Mouse (Mus musculus): ENCODE measurements around the gene Cemip. TPM values are rescaled to one million over a fixed set of nuclear protein-coding genes. Genes with fewer than 3 reads are reported as not detected.

Cemip gene
- total and polyA plus RNA-seq, 3 experiments, result under 0.01 TPM; not detected in 2

DNA sequence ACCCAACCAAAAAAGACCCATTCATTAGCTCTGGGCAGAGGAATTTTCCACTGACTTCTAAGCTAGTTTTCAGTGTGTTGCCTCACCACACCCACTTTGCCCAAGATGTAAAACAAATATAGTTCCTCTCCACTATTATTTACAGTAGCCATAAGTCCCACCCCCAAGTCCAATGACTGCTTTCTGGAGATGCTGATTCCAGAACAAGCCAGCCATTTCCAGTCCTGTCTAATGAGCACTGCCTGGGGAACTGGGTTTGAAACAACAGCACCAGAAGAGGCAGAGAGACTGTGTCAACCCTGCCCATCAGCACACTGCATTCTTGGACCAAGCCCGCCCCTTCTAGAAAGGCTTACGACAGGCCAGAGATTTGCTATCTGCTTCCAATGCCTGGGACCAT lies 103.7 kb downstream of the Cemip start:
- in situ Hi-C loops (cut with MboI; ENCODE audit: low pct_ligation_motif_present, low pct_unique_long_range_greater_than_20kb, low sequenced_read_pairs), result no loop called here
- no peak for DNase-seq (ENCODE audit: extremely low read depth)
- no peak for TF ChIP-seq HCFC1 (IDR thresholded peaks at IDR 0.05; ENCODE audit: low read depth, low read length)
- no peak for TF ChIP-seq PAX5 (IDR thresholded peaks at IDR 0.05; ENCODE audit: low read length)
- TF ChIP-seq ZMIZ1 (IDR thresholded peaks at IDR 0.05; ENCODE audit: low read depth, low read length), result no peak
- no peak for TF ChIP-seq USF2 (conservative IDR thresholded peaks at IDR 0.05; ENCODE audit: low read depth, low read length)
- TF ChIP-seq BHLHE40 (IDR thresholded peaks at IDR 0.05; ENCODE audit: low read depth, low read length), result no peak
- TF ChIP-seq UBTF (IDR thresholded peaks at IDR 0.05; ENCODE audit: low read depth, low read length), result no peak
- TF ChIP-seq CHD2 (IDR thresholded peaks at IDR 0.05; ENCODE audit: low read length), result no peak
- TF ChIP-seq EP300 (IDR thresholded peaks at IDR 0.05; ENCODE audit: low read length), result no peak
- no peak for TF ChIP-seq SMC3 (IDR thresholded peaks at IDR 0.05; ENCODE audit: low read depth, low read length)
- TF ChIP-seq ZC3H11A (IDR thresholded peaks at IDR 0.05; ENCODE audit: low read depth, low read length), result no peak
- no peak for TF ChIP-seq ETS1 (conservative IDR thresholded peaks at IDR 0.05; ENCODE audit: low read depth, low read length)
- TF ChIP-seq NELFE (IDR thresholded peaks at IDR 0.05; ENCODE audit: low read depth, low read length), result no peak
- no peak for TF ChIP-seq ELF1 (IDR thresholded peaks at IDR 0.05; ENCODE audit: low read depth, low read length)
- no peaks in the 10 kb centered on the region for H3K4me1 ChIP-seq (ENCODE audit: control insufficient read depth in 1 of 2, insufficient read depth in 2 of 2)
- no peaks in the 10 kb centered on the region for H3K9me3 ChIP-seq (replicated peaks; ENCODE audit: low read length)
- no peak overlapping the region for H3K9ac ChIP-seq (ENCODE audit: insufficient read depth, low read depth)
- H3K27ac ChIP-seq (ENCODE audit: insufficient read depth, low read depth), result no peak overlapping the region
- H3K27me3 ChIP-seq (replicated peaks), result peaks cover 42% of the 10 kb centered on the region
- dilution Hi-C loops (cut with MboI; ENCODE audit: extremely low pct_ligation_motif_present, extremely low pct_unique_long_range_greater_than_20kb, low sequenced_read_pairs), result no loop called here
- no peak overlapping the region for H3K4me2 ChIP-seq (ENCODE audit: insufficient read depth, low read depth, poor library complexity, severe bottlenecking)
- H3K36me3 ChIP-seq (replicated peaks in 1 of 2; ENCODE audit: control insufficient read depth in 1 of 2, insufficient read depth in 1 of 2, low read length in 1 of 2), result no peaks in the 10 kb centered on the region
- H3K79me2 ChIP-seq (replicated peaks; ENCODE audit: control insufficient read depth, extremely low read depth, insufficient read depth, poor library complexity, severe bottlenecking), result no peaks in the 10 kb centered on the region
- no peak overlapping the region for H3K4me3 ChIP-seq (replicated peaks in 1 of 3; ENCODE audit: low read depth in 2 of 3, low read length in 2 of 3, poor library complexity in 1 of 3)

DNA sequence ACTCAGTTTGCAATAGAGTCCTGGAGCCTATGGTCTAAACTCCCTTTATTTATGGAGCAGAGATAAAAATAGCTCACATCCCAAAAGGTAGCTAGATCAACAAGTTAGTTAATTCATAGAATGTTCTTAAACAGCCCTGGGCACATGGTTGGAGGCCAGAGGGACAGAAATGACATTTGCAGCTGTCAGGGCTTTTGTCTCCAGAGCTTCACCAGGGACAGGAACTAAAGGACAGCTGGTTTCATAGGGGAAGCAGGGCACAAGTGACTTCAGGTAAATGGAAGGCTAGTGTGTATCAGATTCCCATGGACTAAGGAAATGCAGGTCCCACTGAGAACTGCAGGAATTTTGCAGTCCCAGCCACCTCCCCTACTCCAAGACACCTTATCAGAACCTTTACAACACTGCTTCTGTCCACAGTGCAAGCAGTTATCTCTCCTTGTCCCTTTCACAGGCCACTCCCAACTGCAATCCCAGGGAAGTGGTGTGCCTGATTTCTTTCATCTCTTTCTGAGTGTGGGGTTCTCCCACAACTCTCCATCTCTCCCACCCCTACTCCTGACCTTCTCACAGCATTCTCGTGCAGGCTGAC lies 107.3 kb downstream of the Cemip start:
- dilution Hi-C loops (cut with MboI; ENCODE audit: extremely low pct_ligation_motif_present, extremely low pct_unique_long_range_greater_than_20kb, low sequenced_read_pairs) (no loop called here), in situ Hi-C loops (cut with MboI; ENCODE audit: low pct_ligation_motif_present, low pct_unique_long_range_greater_than_20kb, low sequenced_read_pairs) (no loop called here)
- TF ChIP-seq ZC3H11A (IDR thresholded peaks at IDR 0.05; ENCODE audit: low read depth, low read length) (no peak), USF2 (conservative IDR thresholded peaks at IDR 0.05; ENCODE audit: low read depth, low read length) (no peak), MXI1 (IDR thresholded peaks at IDR 0.05; ENCODE audit: low read depth, low read length) (no peak), SMC3 (IDR thresholded peaks at IDR 0.05; ENCODE audit: low read depth, low read length) (no peak), CTCF (conservative IDR thresholded peaks at IDR 0.05 in 1 of 2, IDR thresholded peaks at IDR 0.05 in 1 of 2; ENCODE audit: low read depth in 2 of 2, low read length in 2 of 2) (no peak)
- Histone ChIP-seq H3K9ac (ENCODE audit: insufficient read depth, low read depth) (no peak overlapping the region), H3K4me2 (ENCODE audit: insufficient read depth, low read depth, poor library complexity, severe bottlenecking) (no peak overlapping the region), H3K9me3 (replicated peaks; ENCODE audit: low read length) (no peaks in the 10 kb centered on the region), H3K36me3 (replicated peaks in 1 of 2; ENCODE audit: control insufficient read depth in 1 of 2, insufficient read depth in 1 of 2, low read length in 1 of 2) (no peaks in the 10 kb centered on the region), H3K27ac (ENCODE audit: insufficient read depth, low read depth) (no peak overlapping the region), H3K4me1 (ENCODE audit: control insufficient read depth in 1 of 2, insufficient read depth in 2 of 2) (peaks cover 4 to 5% of the 10 kb centered on the region in 2 experiments; a peak in 2 of 4 replicates), H3K79me2 (replicated peaks; ENCODE audit: control insufficient read depth, extremely low read depth, insufficient read depth, poor library complexity, severe bottlenecking) (no peaks in the 10 kb centered on the region), H3K27me3 (replicated peaks) (peaks cover 39% of the 10 kb centered on the region), H3K4me3 (replicated peaks in 1 of 3; ENCODE audit: low read depth in 2 of 3, low read length in 2 of 3, poor library complexity in 1 of 3) (no peak overlapping the region)
- no peak for DNase-seq (ENCODE audit: extremely low read depth)

All from CH12.LX (cell line).